Mouse (Mus musculus) MEL (cell line): ENCODE results near the gene Cblc. TPM values are rescaled to one million over a fixed set of nuclear protein-coding genes. Genes with fewer than 3 reads are reported as not detected.
A peak's percentile ranks its signal among the peaks of the same experiment; 100 is the strongest.

ENCODE experiments used
- DNase-seq: peaks from one replicate; pipeline ENCODE4 v3.0.0; 2011; ENCODE audit warnings: low read depth, low spot score
- H3K27ac ChIP-seq: 2 replicates; pipeline ENCODE4 v1.5.1; 2012; ENCODE audit warnings: low read depth, mild to moderate bottlenecking, control low read depth, low read length, moderate library complexity; ENCODE audit not compliant: control insufficient read depth
- H3K27me3 ChIP-seq, 2 experiments: fragments of 150-350 bp in 1 of 2; sonication (generic) in 1 of 2; 2 replicates each; pipeline ENCODE4 v1.6.1; 2012; ENCODE audit warnings: low read length in 2 of 2, mild to moderate bottlenecking in 2 of 2, improper control_type of control experiment in 1 of 2, moderate library complexity in 1 of 2; ENCODE audit not compliant: insufficient read depth in 2 of 2, control insufficient read depth in 1 of 2
- H3K36me3 ChIP-seq, 2 experiments: 2 replicates each; pipeline ENCODE4 v1.6.1; 2012 to 2014; ENCODE audit warnings: low read length in 2 of 2, improper control_type of control experiment in 1 of 2, inconsistent platforms in 1 of 2, mild to moderate bottlenecking in 1 of 2; ENCODE audit not compliant: insufficient read depth in 2 of 2, control insufficient read depth in 1 of 2
- H3K4me1 ChIP-seq, 2 experiments: fragments of 150-350 bp in 1 of 2; sonication (generic) in 1 of 2; 2 replicates each; pipeline ENCODE4 v1.6.1; 2012; ENCODE audit warnings: low read length in 2 of 2, improper control_type of control experiment in 1 of 2, mild to moderate bottlenecking in 1 of 2; ENCODE audit not compliant: insufficient read depth in 2 of 2, control insufficient read depth in 1 of 2
- H3K4me3 ChIP-seq, 2 experiments: fragments of 150-350 bp in 1 of 2; sonication (generic) in 1 of 2; 2 replicates each; pipeline ENCODE4 v1.5.1; 2012; ENCODE audit warnings: low read depth in 2 of 2, low read length in 2 of 2, mild to moderate bottlenecking in 2 of 2, moderate library complexity in 2 of 2, control low read depth in 1 of 2, improper control_type of control experiment in 1 of 2; ENCODE audit not compliant: control insufficient read depth in 1 of 2, insufficient read depth in 1 of 2
- H3K79me2 ChIP-seq: 2 replicates; pipeline ENCODE4 v1.6.1; 2012; ENCODE audit warnings: mild to moderate bottlenecking, low read length, moderate library complexity; ENCODE audit not compliant: control insufficient read depth, poor library complexity, insufficient read depth
- H3K9ac ChIP-seq: 2 replicates; pipeline ENCODE4 v1.6.1; 2012; ENCODE audit warnings: low read depth, mild to moderate bottlenecking, control low read depth, low read length, moderate library complexity; ENCODE audit not compliant: control insufficient read depth, poor library complexity, severe bottlenecking
- H3K9me3 ChIP-seq: fragments of 150-350 bp; sonication (generic); replicated peaks from 2 replicates; pipeline ENCODE4 v1.6.1; 2012; ENCODE audit warnings: mild to moderate bottlenecking, low read length, improper control_type of control experiment, moderate library complexity; ENCODE audit not compliant: insufficient read depth
- CHD2 ChIP-seq: IDR thresholded peaks from 2 replicates; pipeline ENCODE4 v1.6.1; 2011; ENCODE audit warnings: low read length, improper control_type of control experiment
- CTCF ChIP-seq, 3 experiments: IDR thresholded peaks in 2 of 3; conservative IDR thresholded peaks in 1 of 3; 2 replicates each; pipeline ENCODE4 v1.5.1; 2011 to 2012; ENCODE audit warnings: low read length in 3 of 3, low read depth in 2 of 3, mild to moderate bottlenecking in 2 of 3, improper control_type of control experiment in 1 of 3, inconsistent platforms in 1 of 3, mixed read lengths in 1 of 3, moderate library complexity in 1 of 3; ENCODE audit not compliant: control insufficient read depth in 1 of 3, insufficient read depth in 1 of 3, poor library complexity in 1 of 3, severe bottlenecking in 1 of 3
- E2F4 ChIP-seq: IDR thresholded peaks from 2 replicates; pipeline ENCODE4 v1.6.1; 2011; ENCODE audit warnings: low read depth, low read length, improper control_type of control experiment, borderline replicate concordance
- ELF1 ChIP-seq: IDR thresholded peaks from 2 replicates; pipeline ENCODE4 v1.6.1; 2014; ENCODE audit warnings: low read depth, mild to moderate bottlenecking, inconsistent platforms, low read length, improper control_type of control experiment, moderate library complexity
- EP300 ChIP-seq, 2 experiments: IDR thresholded peaks; 2 replicates each; pipeline ENCODE4 v1.6.1; 2011; ENCODE audit warnings: improper control_type of control experiment in 2 of 2, low read length in 2 of 2, low read depth in 1 of 2, mild to moderate bottlenecking in 1 of 2
- ETS1 ChIP-seq: IDR thresholded peaks from 2 replicates; pipeline ENCODE4 v1.6.1; 2012; ENCODE audit warnings: low read depth, mild to moderate bottlenecking, inconsistent platforms, low read length, improper control_type of control experiment, moderate library complexity
- GABPA ChIP-seq: IDR thresholded peaks from 2 replicates; pipeline ENCODE4 v1.6.1; 2012; ENCODE audit warnings: low read depth, mild to moderate bottlenecking, inconsistent platforms, low read length, improper control_type of control experiment, moderate library complexity
- JUND ChIP-seq: IDR thresholded peaks from 2 replicates; pipeline ENCODE4 v1.6.1; 2011; ENCODE audit warnings: low read depth, mild to moderate bottlenecking, improper control_type of control experiment, low read length
- KAT2A ChIP-seq: conservative IDR thresholded peaks from 2 replicates; pipeline ENCODE4 v1.6.1; 2012; ENCODE audit warnings: low read depth, low read length, improper control_type of control experiment, inconsistent platforms
- MAFK ChIP-seq: IDR thresholded peaks from 2 replicates; pipeline ENCODE4 v1.6.1; 2011; ENCODE audit warnings: low read depth, mild to moderate bottlenecking, low read length, improper control_type of control experiment, borderline replicate concordance
- MAZ ChIP-seq: IDR thresholded peaks from 2 replicates; pipeline ENCODE4 v1.6.1; 2012; ENCODE audit warnings: low read depth, mild to moderate bottlenecking, inconsistent platforms, low read length, improper control_type of control experiment
- MXI1 ChIP-seq: IDR thresholded peaks from 2 replicates; pipeline ENCODE4 v1.6.1; 2011; ENCODE audit warnings: mild to moderate bottlenecking, low read depth, low read length, improper control_type of control experiment
- MYC ChIP-seq: IDR thresholded peaks from 2 replicates; pipeline ENCODE4 v1.6.1; 2011; ENCODE audit warnings: low read depth, mild to moderate bottlenecking, low read length, improper control_type of control experiment, moderate library complexity
- POLR2A ChIP-seq, 2 experiments: IDR thresholded peaks; 2 replicates each; pipeline ENCODE4 v1.6.1; 2011 to 2012; ENCODE audit warnings: low read length in 2 of 2, mild to moderate bottlenecking in 2 of 2, control low read depth in 1 of 2, improper control_type of control experiment in 1 of 2, low read depth in 1 of 2, moderate library complexity in 1 of 2; ENCODE audit not compliant: control insufficient read depth in 1 of 2, insufficient read depth in 1 of 2, poor library complexity in 1 of 2
- POLR2AphosphoS2 ChIP-seq: IDR thresholded peaks from 2 replicates; pipeline ENCODE4 v1.6.1; 2011; ENCODE audit warnings: low read length, improper control_type of control experiment
- RAD21 ChIP-seq: IDR thresholded peaks from 2 replicates; pipeline ENCODE4 v1.6.1; 2011; ENCODE audit warnings: mild to moderate bottlenecking, low read depth, low read length, improper control_type of control experiment
- SIN3A ChIP-seq: IDR thresholded peaks from 2 replicates; pipeline ENCODE4 v1.6.1; 2012; ENCODE audit warnings: low read length, improper control_type of control experiment, inconsistent platforms
- SMC3 ChIP-seq: IDR thresholded peaks from 2 replicates; pipeline ENCODE4 v1.6.1; 2011; ENCODE audit warnings: low read depth, low read length, improper control_type of control experiment
- TBP ChIP-seq: IDR thresholded peaks from 2 replicates; pipeline ENCODE4 v1.8.0; 2011; ENCODE audit warnings: low read depth, low read length, improper control_type of control experiment
- TCF12 ChIP-seq: IDR thresholded peaks from 2 replicates; pipeline ENCODE4 v1.6.1; 2014; ENCODE audit warnings: low read depth, mild to moderate bottlenecking, inconsistent platforms, low read length, improper control_type of control experiment, moderate library complexity
- UBTF ChIP-seq: IDR thresholded peaks from 2 replicates; pipeline ENCODE4 v1.6.1; 2012; ENCODE audit warnings: low read depth, mild to moderate bottlenecking, inconsistent platforms, low read length, improper control_type of control experiment, moderate library complexity, borderline replicate concordance; ENCODE audit not compliant: insufficient read depth
- USF1 ChIP-seq: IDR thresholded peaks from 2 replicates; pipeline ENCODE4 v1.6.1; 2014; ENCODE audit warnings: low read depth, mild to moderate bottlenecking, inconsistent platforms, low read length, improper control_type of control experiment, moderate library complexity
- ZC3H11A ChIP-seq: IDR thresholded peaks from 2 replicates; pipeline ENCODE4 v1.6.1; 2012; ENCODE audit warnings: low read depth, mild to moderate bottlenecking, inconsistent platforms, low read length, improper control_type of control experiment
- ZMIZ1 ChIP-seq: IDR thresholded peaks from 2 replicates; pipeline ENCODE4 v1.6.1; 2012; ENCODE audit warnings: low read depth, mild to moderate bottlenecking, inconsistent platforms, low read length, improper control_type of control experiment, moderate library complexity
- polyA plus RNA-seq, 2 experiments: library from polyadenylated mRNA; stranded (reverse) in 1 of 2; unstranded in 1 of 2; fragments of >175 nt in 1 of 2; fragments of >200 nt in 1 of 2; gene quantifications; 2 replicates each; pipeline versions ENCODE4 v1.2.1 to v1.2.4; 2012; ENCODE audit warnings: low replicate concordance in 2 of 2, low read depth in 1 of 2; ENCODE audit not compliant: insufficient read length in 2 of 2, insufficient read depth in 1 of 2, missing spikeins in 1 of 2
- total RNA-seq: library from RNA; depleted of rRNA; stranded (reverse); fragments of 300-350 nt; gene quantifications from 2 replicates; pipeline ENCODE4 v1.2.3, GENCODE M21; 2012

Gene Cblc
- total and polyA plus RNA-seq, 3 experiments = not detected

DNA sequence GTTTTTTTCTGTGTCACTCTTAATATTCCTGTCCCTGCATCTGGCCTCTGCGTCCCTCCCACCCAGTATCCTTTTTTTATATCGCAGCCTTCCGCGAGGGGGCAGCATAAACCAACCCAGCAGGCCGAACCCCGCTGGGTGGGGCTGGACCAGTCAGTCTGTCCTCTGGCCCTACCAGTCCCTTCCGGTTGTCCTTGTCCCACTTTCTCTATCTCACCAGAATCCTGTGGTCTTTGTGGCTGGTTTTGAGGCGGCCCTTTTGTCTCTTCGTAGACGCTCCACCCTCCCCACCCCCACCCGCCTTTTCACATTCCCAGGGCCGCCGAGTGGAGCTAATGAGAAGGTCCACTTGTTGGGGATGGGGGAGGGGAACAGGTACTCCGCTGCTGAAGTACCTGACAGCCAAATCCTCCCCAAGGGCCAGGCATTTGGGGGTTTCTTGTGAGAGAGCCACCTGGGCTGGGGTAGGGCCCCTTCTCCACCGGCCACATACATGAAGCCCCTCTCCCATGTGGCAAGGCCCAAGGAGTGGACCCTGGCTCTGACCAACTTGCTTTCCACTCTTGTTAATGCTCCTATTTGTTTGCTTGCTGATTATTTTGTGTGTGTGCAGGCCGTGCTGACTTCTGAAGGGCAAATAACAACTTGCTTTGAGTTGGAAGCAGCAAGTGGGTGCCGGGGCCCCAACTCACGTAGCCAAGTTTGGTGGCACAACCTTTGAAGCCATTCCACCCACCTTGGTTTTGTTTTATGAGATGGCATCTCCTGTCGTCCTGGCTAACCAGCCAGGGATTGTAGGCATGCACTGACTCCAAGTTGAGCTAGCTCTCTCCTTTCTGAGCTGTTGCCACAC, 46.2 kb downstream of the Cblc start, which contains the start of gene Nectin2:
TSS of gene Nectin2 (minus strand) at position 267 of the 853 bp plus-strand sequence.
- Histone ChIP-seq H3K36me3 (peaks cover 0 to 23% of the 10 kb centered on the region in 2 experiments; a peak in 2 of 4 replicates), H3K4me3 (peak within 1 kb of the TSS; percentile 56 to 61), H3K9ac (peak within 1 kb of the TSS; percentile 66), H3K9me3 (no peaks in the 10 kb centered on the region), H3K4me1 (peaks cover 17 to 38% of the 10 kb centered on the region in 2 experiments), H3K27ac (no peak within 1 kb of the TSS), H3K79me2 (no peaks in the 10 kb centered on the region), H3K27me3 (no peaks in the 10 kb centered on the region)
- no peak for TF ChIP-seq ZMIZ1
- TF ChIP-seq UBTF = 0 out of 2 replicates have a peak, but pooled peaks have one; percentile 36
- TF ChIP-seq RAD21 = peak; percentile 70
- no peak for TF ChIP-seq MAFK
- peak; percentile 41; the same call in 1 of the 2 replicates for TF ChIP-seq ELF1
- TF ChIP-seq CHD2 = no peak
- peak; percentile 93 for TF ChIP-seq MAZ
- TF ChIP-seq ETS1 = 0 out of 2 replicates have a peak, but pooled peaks have one; percentile 2
- peak; percentile 43; the same call in 1 of the 2 replicates for TF ChIP-seq ZC3H11A
- peak; percentile 62 for TF ChIP-seq SMC3
- TF ChIP-seq JUND = no peak
- TF ChIP-seq CTCF (IDR thresholded peaks at IDR 0.05 in 2 of 3, conservative IDR thresholded peaks at IDR 0.05 in 1 of 3; ENCODE audit: control insufficient read depth in 1 of 3, insufficient read depth in 1 of 3, low read depth in 2 of 3, low read length in 3 of 3, poor library complexity in 1 of 3, severe bottlenecking in 1 of 3) = peak; percentile 68 to 91 (median 88)
- DNase-seq = peak; percentile 90

DNA sequence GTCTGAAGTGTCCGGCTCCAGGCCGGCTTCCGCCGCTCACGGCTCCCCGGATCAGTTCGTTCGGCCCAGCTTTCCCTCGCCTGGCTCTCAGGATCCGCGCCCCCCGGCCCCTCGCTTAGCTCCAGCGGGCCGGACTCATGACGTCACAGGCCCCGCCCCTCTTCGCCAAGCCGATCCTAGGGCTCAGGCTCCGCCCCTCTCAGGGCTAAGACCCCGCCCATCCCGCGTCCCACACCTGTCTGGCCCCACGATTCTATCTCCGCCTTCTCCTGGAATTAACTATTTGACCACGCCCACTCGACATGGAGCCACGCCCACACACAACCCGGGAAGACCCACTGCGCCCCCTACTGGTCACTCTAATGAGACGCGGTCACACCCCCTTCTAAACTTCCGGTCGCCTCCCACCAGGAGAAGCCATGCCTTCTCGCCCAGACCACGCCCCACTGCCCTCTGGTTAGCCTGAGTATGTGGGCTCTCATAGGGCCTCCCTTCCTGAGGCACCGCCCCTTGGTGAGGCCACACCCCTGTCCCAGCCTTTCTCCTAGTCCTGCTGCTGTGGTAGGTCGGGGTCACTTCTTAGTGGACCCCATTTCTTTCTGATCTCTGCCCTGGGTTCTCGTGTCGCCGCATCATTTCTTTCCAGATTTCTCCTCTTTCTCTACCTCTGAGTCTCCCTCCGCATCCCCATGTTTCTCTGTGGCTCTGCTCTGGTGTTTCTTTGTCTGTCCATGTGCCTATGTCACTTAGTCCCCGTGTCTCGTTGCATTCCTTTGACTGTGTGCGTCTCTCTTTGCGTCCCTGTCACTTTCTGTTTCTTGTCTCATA, 47.0 kb downstream of the Cblc start:
- DNase-seq = peak; percentile 98
- Histone ChIP-seq H3K79me2 (no peaks in the 10 kb centered on the region), H3K27me3 (no peaks in the 10 kb centered on the region), H3K27ac (no peak overlapping the region), H3K9me3 (no peaks in the 10 kb centered on the region), H3K4me1 (peaks cover 17 to 38% of the 10 kb centered on the region in 2 experiments), H3K36me3 (peaks cover 0 to 23% of the 10 kb centered on the region in 2 experiments; a peak in 2 of 4 replicates), H3K9ac (peak overlapping the region; percentile 66), H3K4me3 (peak overlapping the region; percentile 56 to 61)
- TF ChIP-seq MYC = peak; percentile 58; the same call in 1 of the 2 replicates
- peak; percentile 57 to 94 (median 93) for TF ChIP-seq CTCF (IDR thresholded peaks at IDR 0.05 in 2 of 3, conservative IDR thresholded peaks at IDR 0.05 in 1 of 3; ENCODE audit: control insufficient read depth in 1 of 3, insufficient read depth in 1 of 3, low read depth in 2 of 3, low read length in 3 of 3, poor library complexity in 1 of 3, severe bottlenecking in 1 of 3)
- peak; percentile 55 for TF ChIP-seq MXI1
- no peak; the same call in 1 of the 2 replicates for TF ChIP-seq MAZ
- TF ChIP-seq KAT2A = no peak
- no peak for TF ChIP-seq TCF12
- no peak for TF ChIP-seq POLR2A (IDR thresholded peaks at IDR 0.05; ENCODE audit: control insufficient read depth in 1 of 2, insufficient read depth in 1 of 2, low read depth in 1 of 2, low read length in 2 of 2, poor library complexity in 1 of 2)
- TF ChIP-seq E2F4 = no peak
- peak; percentile 17; the same call in 1 of the 2 replicates for TF ChIP-seq ZC3H11A
- no peak for TF ChIP-seq POLR2AphosphoS2
- peak; percentile 50 for TF ChIP-seq RAD21
- no peak; the same call in 1 of the 2 replicates for TF ChIP-seq ETS1
- peak; percentile 80 for TF ChIP-seq ELF1
- TF ChIP-seq EP300 (IDR thresholded peaks at IDR 0.05; ENCODE audit: low read depth in 1 of 2, low read length in 2 of 2) = no peak
- TF ChIP-seq SMC3 = peak; percentile 48
- TF ChIP-seq GABPA = no peak
- 0 out of 2 replicates have a peak, but pooled peaks have one; percentile 23 for TF ChIP-seq USF1
- no peak for TF ChIP-seq ZMIZ1
- no peak for TF ChIP-seq UBTF
- peak; percentile 70 for TF ChIP-seq SIN3A
- TF ChIP-seq TBP = peak; percentile 69
- TF ChIP-seq CHD2 = no peak
